Mouse (Mus musculus): ENCODE measurements at regions not wholly inside any gene's neighbourhood (a gene's known extent, or its start where the extent isn't known, plus 50 kb on each side); places are given as distances from the start of the nearest gene placed in this dataset.

DNA sequence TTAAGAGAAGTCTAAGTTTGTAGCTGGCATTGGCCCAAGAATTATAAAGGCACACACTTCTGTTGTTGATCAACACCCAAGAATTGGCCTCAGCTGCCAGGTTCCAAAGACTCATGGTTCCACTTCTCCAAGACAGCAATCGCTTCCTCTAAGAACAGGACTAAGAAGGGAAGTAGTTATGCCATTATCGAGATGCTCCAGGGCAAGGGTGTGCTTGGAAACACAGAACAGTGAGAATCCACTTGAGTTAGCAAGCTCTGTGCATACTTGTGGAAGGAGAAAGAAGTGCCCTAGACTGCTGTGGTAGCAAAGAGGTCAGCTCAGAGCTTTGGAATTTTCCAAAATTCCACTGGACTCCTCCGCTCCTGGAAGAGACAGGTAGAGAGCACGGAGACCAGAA lies 56.1 kb upstream of the Sorl1 start:
- Histone ChIP-seq H3K9ac (ENCODE audit: control insufficient read depth, low read depth, low read length, poor library complexity, severe bottlenecking) (no peak overlapping the region), H3K27me3 (ENCODE audit: control insufficient read depth in 1 of 2, insufficient read depth in 2 of 2, low read length in 2 of 2) (no peaks in the 10 kb centered on the region), H3K79me2 (ENCODE audit: control insufficient read depth, insufficient read depth, low read length, poor library complexity) (no peaks in the 10 kb centered on the region), H3K36me3 (ENCODE audit: control insufficient read depth in 1 of 2, insufficient read depth in 2 of 2, low read length in 2 of 2) (no peaks in the 10 kb centered on the region), H3K27ac (ENCODE audit: control insufficient read depth, low read depth, low read length) (no peak overlapping the region), H3K4me1 (ENCODE audit: control insufficient read depth in 1 of 2, insufficient read depth in 2 of 2, low read length in 2 of 2) (no peaks in the 10 kb centered on the region), H3K4me3 (ENCODE audit: control insufficient read depth in 1 of 2, insufficient read depth in 1 of 2, low read depth in 2 of 2, low read length in 2 of 2) (no peak overlapping the region), H3K9me3 (replicated peaks; ENCODE audit: insufficient read depth, low read length) (no peaks in the 10 kb centered on the region)
- TF ChIP-seq POLR2A (IDR thresholded peaks at IDR 0.05; ENCODE audit: control insufficient read depth in 1 of 2, insufficient read depth in 1 of 2, low read depth in 1 of 2, low read length in 2 of 2, poor library complexity in 1 of 2) (no peak), POLR2AphosphoS5 (IDR thresholded peaks at IDR 0.05; ENCODE audit: borderline replicate concordance, low read depth, low read length) (no peak), ZC3H11A (IDR thresholded peaks at IDR 0.05; ENCODE audit: low read depth, low read length) (no peak), MXI1 (IDR thresholded peaks at IDR 0.05; ENCODE audit: low read depth, low read length) (no peak), MEF2A (IDR thresholded peaks at IDR 0.05; ENCODE audit: extremely low read depth, insufficient replicate concordance, low read depth, low read length, poor library complexity, severe bottlenecking) (no peak), ETS1 (IDR thresholded peaks at IDR 0.05; ENCODE audit: low read depth, low read length) (no peak), MAFK (IDR thresholded peaks at IDR 0.05; ENCODE audit: borderline replicate concordance, low read depth, low read length) (no peak), TBP (IDR thresholded peaks at IDR 0.05; ENCODE audit: low read depth, low read length) (no peak), BHLHE40 (IDR thresholded peaks at IDR 0.05; ENCODE audit: borderline replicate concordance, low read depth, low read length) (no peak), ZMIZ1 (IDR thresholded peaks at IDR 0.05; ENCODE audit: low read depth, low read length) (no peak), ZNF384 (IDR thresholded peaks at IDR 0.05; ENCODE audit: low read depth, low read length) (no peak), NELFE (IDR thresholded peaks at IDR 0.05; ENCODE audit: low read depth, low read length) (no peak)
- DNase-seq (ENCODE audit: low read depth, low spot score) = peak; percentile 2

DNA sequence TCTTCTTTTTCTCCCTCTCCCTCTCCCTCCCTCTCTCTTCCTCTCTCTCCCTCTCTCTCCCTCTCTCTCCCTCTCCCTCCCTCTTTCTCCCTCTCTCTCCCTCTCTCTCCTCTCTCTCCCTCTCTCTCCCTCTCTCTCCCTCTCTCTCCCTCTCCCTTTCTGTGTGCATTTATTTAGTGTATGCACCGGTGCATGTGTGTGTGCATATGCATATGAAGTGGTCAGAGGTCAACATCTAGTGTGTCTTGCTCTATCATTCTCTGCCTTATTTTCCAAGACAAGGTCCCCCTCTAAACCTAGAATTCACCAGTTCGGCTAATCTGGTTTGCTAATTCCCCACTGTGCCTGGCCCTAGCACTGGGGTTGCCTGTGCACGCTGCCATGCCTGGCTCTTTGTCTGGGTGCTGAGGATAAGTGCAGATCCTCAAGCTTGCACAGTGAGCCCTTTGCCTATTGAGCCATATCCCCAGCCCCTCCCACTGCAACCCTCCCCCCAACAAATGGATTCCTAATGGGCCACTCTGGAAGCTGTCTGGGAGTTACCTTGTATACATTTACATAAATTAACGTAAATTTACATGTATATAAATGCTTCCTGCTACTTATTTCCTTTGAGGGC lies 54.8 kb upstream of the Sorl1 start:
- no peaks in the 10 kb centered on the region for H3K79me2 ChIP-seq (ENCODE audit: control insufficient read depth, insufficient read depth, low read length, poor library complexity)
- DNase-seq (ENCODE audit: low read depth, low spot score) = no peak
- no peak overlapping the region for H3K27ac ChIP-seq (ENCODE audit: control insufficient read depth, low read depth, low read length)
- H3K27me3 ChIP-seq (ENCODE audit: control insufficient read depth in 1 of 2, insufficient read depth in 2 of 2, low read length in 2 of 2) = no peaks in the 10 kb centered on the region
- no peaks in the 10 kb centered on the region for H3K36me3 ChIP-seq (ENCODE audit: control insufficient read depth in 1 of 2, insufficient read depth in 2 of 2, low read length in 2 of 2)
- H3K4me3 ChIP-seq (ENCODE audit: control insufficient read depth in 1 of 2, insufficient read depth in 1 of 2, low read depth in 2 of 2, low read length in 2 of 2) = no peak overlapping the region
- no peaks in the 10 kb centered on the region for H3K4me1 ChIP-seq (ENCODE audit: control insufficient read depth in 1 of 2, insufficient read depth in 2 of 2, low read length in 2 of 2)
- H3K9me3 ChIP-seq (replicated peaks; ENCODE audit: insufficient read depth, low read length) = no peaks in the 10 kb centered on the region
- TF ChIP-seq TCF12 (IDR thresholded peaks at IDR 0.05; ENCODE audit: low read depth, low read length) = no peak
- TF ChIP-seq CHD1 (IDR thresholded peaks at IDR 0.05; ENCODE audit: low read depth, low read length) = no peak
- no peak for TF ChIP-seq SIN3A (IDR thresholded peaks at IDR 0.05; ENCODE audit: low read length)
- TF ChIP-seq EP300 (IDR thresholded peaks at IDR 0.05; ENCODE audit: low read depth in 1 of 2, low read length in 2 of 2) = no peak
- H3K9ac ChIP-seq (ENCODE audit: control insufficient read depth, low read depth, low read length, poor library complexity, severe bottlenecking) = no peak overlapping the region

Measured in MEL (cell line).